Mouse (Mus musculus) erythroblast, embryonic 14.5 days (primary cell): ENCODE measurements around the gene Bbs5. TPM values are rescaled to one million over a fixed set of nuclear protein-coding genes. Genes with fewer than 3 reads are reported as not detected.
"Not testable (repeated sequence)": the region's sequence is repeated elsewhere in the genome, so short reads cannot be mapped to it uniquely, and the experiment has no call there.

Experiments used
- H3K27me3 ChIP-seq: 2 replicates; pipeline ENCODE4 v1.6.1; 2012; ENCODE audit warnings: inconsistent platforms; ENCODE audit not compliant: control insufficient read depth
- H3K36me3 ChIP-seq: 2 replicates; pipeline ENCODE4 v1.6.1; 2012; ENCODE audit warnings: mild to moderate bottlenecking, inconsistent platforms; ENCODE audit not compliant: control insufficient read depth
- H3K4me1 ChIP-seq: 2 replicates; pipeline ENCODE4 v1.6.1; 2012; ENCODE audit warnings: inconsistent platforms; ENCODE audit not compliant: control insufficient read depth
- H3K4me3 ChIP-seq: replicated peaks from 2 replicates; pipeline ENCODE3; 2012; ENCODE audit warnings: moderate library complexity, mild to moderate bottlenecking, inconsistent platforms
- H3K9me3 ChIP-seq: 2 replicates; pipeline ENCODE4 v1.6.1; 2012; ENCODE audit warnings: low read length, inconsistent platforms, mixed read lengths; ENCODE audit not compliant: control insufficient read depth
- GATA1 ChIP-seq: IDR thresholded peaks from 2 replicates; pipeline ENCODE4 v1.6.1; 2012; ENCODE audit warnings: low read length, inconsistent platforms, mixed read lengths
- TAL1 ChIP-seq: IDR thresholded peaks from 3 replicates; pipeline ENCODE4 v1.6.1; 2012; ENCODE audit warnings: low read length, inconsistent platforms, mixed read lengths
- polyA plus RNA-seq: library from polyadenylated mRNA; stranded (reverse); fragments of >175 nt; gene quantifications from 2 replicates; pipeline ENCODE4 v1.2.3, GENCODE M21; 2012

Bbs5 gene
- polyA plus RNA-seq, 1 experiment: not detected

- Histone ChIP-seq H3K9me3 (no peaks in the 10 kb centered on the region), H3K4me1 (no peaks in the 10 kb centered on the region), H3K4me3 (no peak overlapping the region), H3K27me3 (no peaks in the 10 kb centered on the region), H3K36me3 (no peaks in the 10 kb centered on the region)
- no peak for TF ChIP-seq TAL1
- no peak for TF ChIP-seq GATA1
Observed at GRCm38 (mm10) chr2:69663827-69664476, 17.0 kb downstream of the Bbs5 start.

- no peak overlapping the region for H3K4me3 ChIP-seq
- no peaks in the 10 kb centered on the region for H3K27me3 ChIP-seq
- TF ChIP-seq GATA1: no peak
- TF ChIP-seq TAL1: no peak
- H3K4me1 ChIP-seq: no peaks in the 10 kb centered on the region
- H3K9me3 ChIP-seq: no peaks in the 10 kb centered on the region
- H3K36me3 ChIP-seq: no peaks in the 10 kb centered on the region
Observed at GRCm38 (mm10) chr2:69667656-69668055, 20.7 kb downstream of the Bbs5 start.

- no peak for TF ChIP-seq TAL1
- no peak for TF ChIP-seq GATA1
- Histone ChIP-seq H3K9me3 (no peaks in the 10 kb centered on the region), H3K4me1 (no peaks in the 10 kb centered on the region)
Observed at GRCm38 (mm10) chr2:69668414-69668813, 21.4 kb downstream of the Bbs5 start.

GRCm38 (mm10) chr2:69669853-69670252 lies 22.9 kb downstream of the Bbs5 start, which contains the start of gene Klhl41:
Gene Klhl41 (plus strand): TSS chr2:69670120.
- no peaks in the 10 kb centered on the region for H3K36me3 ChIP-seq
- H3K27me3 ChIP-seq: no peaks in the 10 kb centered on the region
- TF ChIP-seq GATA1 (no peak), TAL1 (no peak)
- H3K9me3 ChIP-seq: no peaks in the 10 kb centered on the region
- H3K4me1 ChIP-seq: no peaks in the 10 kb centered on the region
- no peak within 1 kb of the TSS for H3K4me3 ChIP-seq

More at GRCm38 (mm10) chr2:69668414-69668813, 21.4 kb downstream of the Bbs5 start:
- Histone ChIP-seq H3K4me3 (no peak overlapping the region), H3K36me3 (no peaks in the 10 kb centered on the region), H3K27me3 (no peaks in the 10 kb centered on the region)

- Histone ChIP-seq H3K36me3 (no peaks in the 10 kb centered on the region), H3K4me3 (no peak overlapping the region), H3K4me1 (no peaks in the 10 kb centered on the region)
Observed at GRCm38 (mm10) chr2:69673723-69674122, 26.8 kb downstream of the Bbs5 start.

GRCm38 (mm10) chr2:69675266-69675665 lies 28.3 kb downstream of the Bbs5 start:
- Histone ChIP-seq H3K36me3 (no peaks in the 10 kb centered on the region), H3K4me3 (no peak overlapping the region)
- TF ChIP-seq TAL1 (no peak), GATA1 (no peak)

More at GRCm38 (mm10) chr2:69673723-69674122, 26.8 kb downstream of the Bbs5 start:
- no peaks in the 10 kb centered on the region for H3K27me3 ChIP-seq
- no peak for TF ChIP-seq TAL1
- no peak for TF ChIP-seq GATA1
- H3K9me3 ChIP-seq: no peaks in the 10 kb centered on the region

GRCm38 (mm10) chr2:69676713-69677112 lies 29.7 kb downstream of the Bbs5 start:
- Histone ChIP-seq H3K27me3 (no peaks in the 10 kb centered on the region), H3K4me3 (no peak overlapping the region), H3K36me3 (no peaks in the 10 kb centered on the region), H3K9me3 (no peaks in the 10 kb centered on the region), H3K4me1 (no peaks in the 10 kb centered on the region)
- TF ChIP-seq TAL1 (no peak), GATA1 (no peak)

More at GRCm38 (mm10) chr2:69675266-69675665, 28.3 kb downstream of the Bbs5 start:
- Histone ChIP-seq H3K4me1 (no peaks in the 10 kb centered on the region), H3K9me3 (no peaks in the 10 kb centered on the region), H3K27me3 (no peaks in the 10 kb centered on the region)

GRCm38 (mm10) chr2:69677215-69677614 lies 30.2 kb downstream of the Bbs5 start:
- H3K9me3 ChIP-seq, H3K4me1 ChIP-seq, H3K27me3 ChIP-seq, H3K4me3 ChIP-seq, H3K36me3 ChIP-seq: not testable (repeated sequence)

- Histone ChIP-seq H3K27me3 (no peaks in the 10 kb centered on the region), H3K4me3 (no peak overlapping the region), H3K9me3 (no peaks in the 10 kb centered on the region), H3K4me1 (no peaks in the 10 kb centered on the region), H3K36me3 (no peaks in the 10 kb centered on the region)
- no peak for TF ChIP-seq TAL1
Observed at GRCm38 (mm10) chr2:69679990-69680389, 33.0 kb downstream of the Bbs5 start.

- H3K4me1 ChIP-seq: no peaks in the 10 kb centered on the region
- no peaks in the 10 kb centered on the region for H3K27me3 ChIP-seq
- no peaks in the 10 kb centered on the region for H3K9me3 ChIP-seq
- H3K36me3 ChIP-seq: no peaks in the 10 kb centered on the region
- no peak overlapping the region for H3K4me3 ChIP-seq
- TF ChIP-seq TAL1 (no peak), GATA1 (no peak)
Observed at GRCm38 (mm10) chr2:69681931-69682330, 35.0 kb downstream of the Bbs5 start.
